Mouse (Mus musculus) urinary bladder, adult 2 months (tissue): ENCODE data around the gene Mfap1a. TPM values are rescaled to one million over a fixed set of nuclear protein-coding genes. Genes with fewer than 3 reads are reported as not detected.

Experiments used
- DNase-seq: peaks from one replicate; pipeline ENCODE4 v3.0.0; 2022; ENCODE audit warnings: low spot score
- polyA plus RNA-seq: library from polyadenylated mRNA; depleted of rRNA; stranded (reverse); fragments of >200 nt; gene quantifications from 2 replicates; pipeline ENCODE4 v1.2.3, GENCODE M21; 2012; rRNA removed

Mfap1a gene
- polyA plus RNA-seq, 1 experiment = 14.4 TPM

DNA sequence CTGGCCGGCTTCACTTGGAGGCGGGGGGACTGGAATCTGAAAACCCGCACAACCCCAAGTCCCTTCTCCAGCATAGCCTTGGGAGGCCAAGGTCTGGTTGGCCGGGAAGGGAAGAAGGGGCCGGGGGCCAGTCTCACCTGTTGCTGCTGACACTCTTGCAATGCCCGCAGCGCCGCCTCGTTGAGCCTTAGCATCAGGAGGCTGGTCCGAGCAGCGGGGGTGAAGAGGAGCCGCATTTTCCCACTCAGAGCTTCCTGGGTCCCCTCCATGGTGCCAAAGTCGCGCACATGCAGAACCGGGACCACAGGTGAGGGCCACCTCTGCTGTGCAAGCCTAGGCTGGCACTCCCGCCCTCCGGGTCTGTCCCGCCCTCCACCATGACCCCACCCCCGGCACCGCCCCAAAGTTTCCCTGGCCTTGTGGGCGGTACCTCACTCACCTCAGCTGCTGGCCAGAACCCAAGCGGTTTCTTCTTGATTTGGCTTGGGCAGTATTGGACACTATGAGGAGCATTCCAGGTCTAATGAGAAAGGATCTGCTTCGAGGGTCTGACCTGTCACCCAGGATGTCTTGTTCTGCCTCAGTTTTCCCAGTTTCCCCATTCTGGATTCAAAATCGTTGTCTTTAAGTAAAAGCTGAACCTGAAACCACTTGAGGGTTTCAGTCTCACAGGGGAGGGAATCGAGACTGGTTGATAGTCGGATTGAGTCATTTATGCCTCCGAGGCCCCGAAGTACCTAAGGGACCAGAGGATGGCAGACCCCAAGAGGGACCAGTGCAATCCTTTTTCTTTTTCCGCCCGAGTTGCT is 64.0 kb downstream of the Mfap1a start:
- no peak for DNase-seq

Other genes starting within 250 kb of the Mfap1a start
- gene Trp53bp1, start 235.3 kb downstream of the Mfap1a start, polyA plus RNA-seq = 41.6 and 41.7 TPM in 2 replicates
- 7.5 and 15.9 TPM in 2 replicates for gene Map1a, start 217.1 kb downstream of the Mfap1a start, polyA plus RNA-seq
- 25.3 and 27.1 TPM in 2 replicates for gene Ppip5k1, start 151.3 kb downstream of the Mfap1a start, polyA plus RNA-seq
- 64.1 and 65.3 TPM in 2 replicates for gene Ckmt1, start 149.0 kb downstream of the Mfap1a start, polyA plus RNA-seq
- 0.10 and 0.14 TPM in 2 replicates for gene Strc, start 119.5 kb downstream of the Mfap1a start, polyA plus RNA-seq
- gene Pdia3, start 92.9 kb downstream of the Mfap1a start, polyA plus RNA-seq = 173 and 200 TPM in 2 replicates
- gene Catsper2, start 92.9 kb downstream of the Mfap1a start, polyA plus RNA-seq = 2.2 and 2.7 TPM in 2 replicates
- gene Ell3, start 62.4 kb downstream of the Mfap1a start, polyA plus RNA-seq = 1.1 and 1.3 TPM in 2 replicates
- 328 and 503 TPM in 2 replicates for gene Serf2, start 57.5 kb downstream of the Mfap1a start, polyA plus RNA-seq
- 22.9 and 28.2 TPM in 2 replicates for gene Hypk, start 53.4 kb downstream of the Mfap1a start, polyA plus RNA-seq
- 0.52 and 0.59 TPM in 2 replicates for gene Serinc4, start 49.9 kb downstream of the Mfap1a start, polyA plus RNA-seq
- 23.0 and 28.6 TPM in 2 replicates for gene Mfap1b, start 32.6 kb downstream of the Mfap1a start, polyA plus RNA-seq
- 3.7 and 4.1 TPM in 2 replicates for gene Wdr76, start 58 bp upstream of the Mfap1a start, polyA plus RNA-seq